Mouse (Mus musculus) ES-Bruce4 (cell line): Measurements from ENCODE around the gene Amigo1.

Experiments used
- CTCF ChIP-seq: IDR thresholded peaks from one replicate; pipeline ENCODE4 v1.8.1; 2011; ENCODE audit warnings: low read depth, low read length
- POLR2A ChIP-seq: IDR thresholded peaks from one replicate; pipeline ENCODE4 v1.8.1; 2011; ENCODE audit warnings: low read length; ENCODE audit not compliant: insufficient read depth

DNA sequence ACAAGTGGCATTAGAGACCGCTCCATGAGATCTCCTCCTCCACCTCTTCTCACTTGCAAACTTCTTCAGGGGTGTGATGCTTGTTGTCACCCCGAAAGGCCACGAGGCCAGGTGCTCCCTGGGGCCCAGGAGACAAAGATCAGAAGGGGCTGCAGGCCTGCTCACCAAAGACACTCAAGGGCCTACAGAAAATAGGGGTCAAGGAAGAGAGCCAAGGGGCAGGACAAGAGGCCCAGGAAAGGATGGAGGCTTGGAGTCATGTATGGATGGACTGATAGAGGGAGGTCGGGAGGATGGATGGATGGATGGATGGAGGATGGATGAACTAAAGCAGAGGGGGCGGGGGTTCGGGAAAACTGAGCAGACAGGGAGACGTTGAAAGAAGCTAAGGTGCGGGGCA lies 23.4 kb downstream of the Amigo1 start:
- TF ChIP-seq CTCF (no peak), POLR2A (no peak)
